Mouse (Mus musculus) small intestine, adult 2 months (tissue): ENCODE data around the gene Cngb1.

Experiments
- CTCF ChIP-seq: fragments of 200-500 bp; IDR thresholded peaks from 2 replicates; pipeline ENCODE4 v1.5.1; 2012; ENCODE audit warnings: low read depth, mild to moderate bottlenecking, control low read depth, inconsistent platforms, low read length, moderate library complexity, mixed read lengths; ENCODE audit not compliant: insufficient replicate concordance, insufficient read length; ENCODE audit errors: extremely low read depth
- POLR2A ChIP-seq: fragments of 200-500 bp; IDR thresholded peaks from 2 replicates; pipeline ENCODE4 v1.6.1; 2012; ENCODE audit warnings: low read depth, mild to moderate bottlenecking, control low read depth, inconsistent platforms, low read length, moderate library complexity

DNA sequence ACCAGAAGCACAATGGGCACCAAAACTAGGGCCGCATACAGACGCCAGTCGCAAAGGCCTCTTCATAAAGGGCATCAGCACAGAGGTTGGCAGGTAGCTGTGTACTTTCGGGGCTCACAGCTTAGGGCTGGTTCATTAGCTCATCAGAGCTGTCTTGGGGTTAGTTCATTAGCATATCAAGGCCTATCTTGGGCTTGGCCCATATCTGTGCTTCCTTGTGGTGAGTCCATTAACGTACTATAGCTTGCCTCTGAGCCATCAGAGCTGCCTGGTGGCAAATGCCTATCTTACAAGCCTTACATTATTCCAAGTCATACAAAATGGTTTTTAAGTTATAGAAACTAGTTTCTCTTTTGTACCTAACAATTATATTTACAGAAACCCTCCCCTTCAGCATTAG lies 82.4 kb downstream of the Cngb1 start:
- TF ChIP-seq CTCF (no peak), POLR2A (no peak)
